8 mouse cellular contexts compared by ENCODE assay signal in genomic region chr3:146177748-146178582, GRCm38 (mm10). TPM values are rescaled to one million over a fixed set of nuclear protein-coding genes. Genes with fewer than 3 reads are reported as not detected.
DNase-seq lines count a peak whose midpoint lies in the region; ATAC-seq and TF ChIP-seq lines count a peak whose summit lies in the region.

No protein-coding gene starts in this region.

- H3K4me2 ChIP-seq in heart, embryonic 12.5 days = peak overlapping the region; percentile 58
- H3K4me2 ChIP-seq in kidney, embryonic 16.5 days (replicated peaks; ENCODE audit: low read depth, low read length) = peak overlapping the region; percentile 56

- no peaks in the 10 kb centered on the region for H3K9me3 ChIP-seq in heart, embryonic 12.5 days (replicated peaks)
- no peaks in the 10 kb centered on the region for H3K9me3 ChIP-seq in kidney, embryonic 16.5 days (ENCODE audit: low read length)

- no peak overlapping the region for H3K27ac ChIP-seq in heart, embryonic 12.5 days (ENCODE audit: poor library complexity, severe bottlenecking)
- H3K27ac ChIP-seq in kidney, embryonic 16.5 days (ENCODE audit: low read length) = no peak overlapping the region

- H3K36me3 ChIP-seq in C2C12 (ENCODE audit: control insufficient read depth, insufficient read depth) = no peaks in the 10 kb centered on the region
- no peaks in the 10 kb centered on the region for H3K36me3 ChIP-seq in heart, embryonic 12.5 days
- no peaks in the 10 kb centered on the region for H3K36me3 ChIP-seq in kidney, embryonic 16.5 days (ENCODE audit: insufficient read depth, low read length)

- ATAC-seq in erythroblast, adult 5-6 weeks (replicated peaks; ENCODE audit: low FRiP score, poor library complexity, severe bottlenecking) = peak; percentile 76
- no peak for ATAC-seq in heart, embryonic 12.5 days (ENCODE audit: insufficient number of reproducible peaks, low FRiP score)
- peak; percentile 76 for ATAC-seq in kidney, embryonic 16.5 days (ENCODE audit: low FRiP score, low TSS enrichment)
- ATAC-seq in monocyte, adult 5-6 weeks (replicated peaks; ENCODE audit: insufficient number of reproducible peaks, low FRiP score, low TSS enrichment, poor library complexity, severe bottlenecking) = peak; percentile 49

- H3ac ChIP-seq in C2C12 (ENCODE audit: control insufficient read depth, insufficient read length, low read depth) = no peak overlapping the region

- 0 out of 2 replicates have a peak overlapping the region, but pooled peaks have one; percentile 1 for H3K9ac ChIP-seq in heart, embryonic 12.5 days
- H3K9ac ChIP-seq in kidney, embryonic 16.5 days (replicated peaks; ENCODE audit: low read length) = peak overlapping the region; percentile 14; the same call in 1 of the 2 replicates

- 5% methylated on average over 16 of the region's 16 CpGs for WGBS in heart, embryonic 12.5 days
- WGBS in kidney, embryonic 16.5 days = 2% methylated on average over 16 of the region's 16 CpGs

- TF ChIP-seq CTCF in C2C12 (IDR thresholded peaks at IDR 0.05; ENCODE audit: control insufficient read depth, insufficient read depth, insufficient read length) = peak; percentile 83

- DNase-seq in brain, adult 2 months (ENCODE audit: low read depth, low spot score) = peak; percentile 86
- DNase-seq in liver = peak; percentile 78
- peak; percentile 62 to 71 for DNase-seq in spleen, postnatal 36 days (ENCODE audit: low spot score in 2 of 2)

- H3K79me3 ChIP-seq in C2C12 (ENCODE audit: low read depth) = no peaks in the 10 kb centered on the region

- H3K4me3 ChIP-seq in C2C12 (ENCODE audit: insufficient read depth, poor library complexity, severe bottlenecking) = no peak overlapping the region
- H3K4me3 ChIP-seq in heart, embryonic 12.5 days = peak overlapping the region; percentile 17
- H3K4me3 ChIP-seq in kidney, embryonic 16.5 days (ENCODE audit: low read length) = peak overlapping the region; percentile 32

- no peaks in the 10 kb centered on the region for H3K79me2 ChIP-seq in C2C12 (ENCODE audit: control insufficient read depth, insufficient read depth)

- H3K27me3 ChIP-seq in C2C12 (ENCODE audit: control insufficient read depth, insufficient read depth, insufficient read length) = no peaks in the 10 kb centered on the region
- no peaks in the 10 kb centered on the region for H3K27me3 ChIP-seq in heart, embryonic 12.5 days (replicated peaks)
- no peaks in the 10 kb centered on the region for H3K27me3 ChIP-seq in kidney, embryonic 16.5 days (ENCODE audit: insufficient read depth, low read length)

- H3K4me1 ChIP-seq in heart, embryonic 12.5 days (replicated peaks) = peaks cover 16% of the 10 kb centered on the region; the same call in 1 of the 2 replicates
- 0 out of 2 replicates have a peak, but pooled peaks cover 4% of the 10 kb centered on the region for H3K4me1 ChIP-seq in kidney, embryonic 16.5 days (ENCODE audit: insufficient read depth, low read length)

TF ChIP-seq in C2C12, 6 proteins besides CTCF, POLR2A, EP300 and RAD21:
- TF ChIP-seq CEBPB (IDR thresholded peaks at IDR 0.05; ENCODE audit: low read depth) (no peak), USF1 (IDR thresholded peaks at IDR 0.05; ENCODE audit: low read depth) (no peak), MAX (IDR thresholded peaks at IDR 0.05) (peak; percentile 30)

RNA-seq across cellular contexts. Expression of gene Mcoln2, which starts 28.3 kb away (rescaled TPM):
- polyA plus RNA-seq in C2C12 (2012; fragmentation: generic; extraction: Trizol) = 0.01 TPM
- total RNA-seq in erythroblast, adult 5-6 weeks (2015; ENCODE audit: low replicate concordance) = 0.63 TPM in 1 of 2 replicates, not detected in the other
- not detected in 2 replicates for total RNA-seq in erythroblast, adult 5-6 weeks (2017; ENCODE audit: low replicate concordance)
- 0.19 and 0.57 TPM in 2 replicates for polyA plus RNA-seq in heart, embryonic 12.5 days (2016; fragmentation: Nextera tagmentation; extraction: Ambion mirVana)
- 0.84 and 1.3 TPM in 2 replicates for polyA plus RNA-seq in kidney, embryonic 16.5 days (2015; fragmentation: Nextera tagmentation; extraction: Ambion mirVana)
- 13.6 to 28.6 TPM (median 14.5 TPM) in 3 replicates for total RNA-seq in monocyte, adult 5-6 weeks (2017)

RNA-seq across cellular contexts. Expression of gene Lpar3, which starts 42.8 kb away (rescaled TPM):
- 0.25 TPM for polyA plus RNA-seq in C2C12 (2012; fragmentation: generic; extraction: Trizol)
- total RNA-seq in erythroblast, adult 5-6 weeks (2015; ENCODE audit: low replicate concordance) = not detected in 2 replicates
- total RNA-seq in erythroblast, adult 5-6 weeks (2017; ENCODE audit: low replicate concordance) = not detected in 2 replicates
- 65.0 and 65.8 TPM in 2 replicates for polyA plus RNA-seq in heart, embryonic 12.5 days (2016; fragmentation: Nextera tagmentation; extraction: Ambion mirVana)
- 2.2 TPM in 2 replicates for polyA plus RNA-seq in kidney, embryonic 16.5 days (2015; fragmentation: Nextera tagmentation; extraction: Ambion mirVana)
- not detected in 3 replicates for total RNA-seq in monocyte, adult 5-6 weeks (2017)

Comparison
In these comparisons a context has a peak if more than half of its experiments do, and no peak if none do; other contexts are left out.
1. RNA of gene Lpar3, which starts 42.8 kb away (polyA plus RNA-seq): 65.0 to 65.8 TPM in heart, embryonic 12.5 days; 2.2 TPM in kidney, embryonic 16.5 days and 0.25 TPM in C2C12 (single experiment); every median in the first group is over 10 times any median in the second.
2. Peak in every context shown above with its lines, with median percentiles within 50 percentile points of each other: DNase-seq.